Mouse (Mus musculus): ENCODE data around the gene Gm20388.

DNA sequence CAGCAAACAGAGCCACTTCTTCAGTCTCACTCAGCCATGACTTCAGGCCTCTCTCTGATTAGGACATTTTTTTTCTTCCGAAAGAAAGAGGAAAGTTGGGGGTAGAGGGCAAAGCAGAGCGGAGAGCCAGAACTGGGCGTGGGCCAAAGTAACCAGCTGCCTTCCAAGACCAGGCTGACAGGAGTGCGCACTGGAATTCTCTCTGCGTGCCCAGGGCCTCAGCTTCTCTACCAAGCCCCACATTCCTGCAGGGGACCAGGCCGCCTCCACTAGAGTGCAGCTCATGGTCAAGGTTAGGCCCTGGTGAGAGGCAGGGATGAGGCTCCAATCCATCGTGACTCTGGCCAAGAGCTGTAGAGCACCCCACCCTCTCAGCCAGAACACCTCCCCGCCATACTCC is 1520.9 kb downstream of the Gm20388 start:
- TF ChIP-seq EP300 (IDR thresholded peaks at IDR 0.05; ENCODE audit: insufficient read depth, low read depth, low read length): no peak
- TF ChIP-seq CTCF (IDR thresholded peaks at IDR 0.05; ENCODE audit: low read depth, low read length): no peak

Measured in ES-Bruce4 (cell line).